27 mouse cellular contexts compared by ENCODE assay signal in the genomic region with DNA sequence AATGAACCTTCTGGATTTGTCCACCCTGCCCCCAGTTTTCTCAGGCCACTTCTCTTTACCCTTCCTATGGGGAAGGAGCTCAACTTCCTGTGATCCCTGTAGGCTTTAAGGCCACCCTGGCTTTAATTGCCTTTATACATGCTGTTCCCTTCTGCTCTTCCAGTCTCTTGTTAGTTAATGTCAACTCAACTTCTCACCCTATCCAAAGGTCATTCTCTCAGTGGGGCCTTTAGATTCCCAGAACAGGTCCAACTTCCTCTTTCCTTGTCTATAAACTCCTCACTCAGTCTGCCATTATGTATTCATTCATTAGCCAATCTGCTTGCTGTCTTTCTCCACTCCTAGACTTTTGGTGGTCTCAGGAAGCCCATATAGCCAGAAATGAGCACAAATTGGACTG. TPM values are rescaled to one million over a fixed set of nuclear protein-coding genes. Genes with fewer than 3 reads are reported as not detected.
DNase-seq lines count a peak whose midpoint lies in the region; ATAC-seq and TF ChIP-seq lines count a peak whose summit lies in the region.
"Had no signal": no experiment of that assay in that cellular context is flagged by ENCODE, and none has a peak within 500 bp of the region (broad histone marks: within the 10 kb centered on the region; RNA-seq: fewer than 3 reads in every experiment).

No protein-coding gene starts in this region.

- no peak for TF ChIP-seq EP300 in stomach, postnatal 0 days (optimal IDR thresholded peaks at IDR 0.05)

- H3K4me1 ChIP-seq in lung, embryonic 15.5 days = peaks cover 16% of the 10 kb centered on the region; the same call in 1 of the 2 replicates
- H3K4me1 ChIP-seq in intestine, embryonic 14.5 days (replicated peaks; ENCODE audit: control insufficient read depth, insufficient read depth, low read length) = no peaks in the 10 kb centered on the region
- H3K4me1 ChIP-seq in intestine, postnatal 0 days (replicated peaks; ENCODE audit: control insufficient read depth, insufficient read depth, low read length) = peaks cover 13% of the 10 kb centered on the region; the same call in 1 of the 2 replicates
- no peaks in the 10 kb centered on the region for H3K4me1 ChIP-seq in stomach, postnatal 0 days (replicated peaks; ENCODE audit: control insufficient read depth, insufficient read depth)
- H3K4me1 ChIP-seq: hindbrain, embryonic 13.5 days; midbrain, embryonic 13.5 days; neural tube, embryonic 13.5 days had no signal

- no peak overlapping the region for H3K9ac ChIP-seq in lung, embryonic 15.5 days
- no peak overlapping the region for H3K9ac ChIP-seq in intestine, embryonic 14.5 days (ENCODE audit: low read length)
- no peak overlapping the region for H3K9ac ChIP-seq in intestine, postnatal 0 days (ENCODE audit: low read depth, low read length)
- no peak overlapping the region for H3K9ac ChIP-seq in stomach, postnatal 0 days (ENCODE audit: low read length)
- H3K9ac ChIP-seq: embryonic facial prominence, embryonic 12.5 days; hindbrain, embryonic 13.5 days; midbrain, embryonic 13.5 days; neural tube, embryonic 13.5 days had no signal

- no peak for TF ChIP-seq CTCF in intestine, postnatal 0 days (IDR thresholded peaks at IDR 0.05; ENCODE audit: low read depth)
- no peak for TF ChIP-seq CTCF in stomach, postnatal 0 days (IDR thresholded peaks at IDR 0.05; ENCODE audit: low read depth)

- no peak for ATAC-seq in lung, embryonic 15.5 days (ENCODE audit: borderline replicate concordance, extremely low read depth, low FRiP score, low TSS enrichment)
- ATAC-seq in intestine, embryonic 14.5 days (replicated peaks; ENCODE audit: low FRiP score, low TSS enrichment, low read depth) = 0 out of 2 replicates have a peak, but pooled peaks have one; percentile 38
- peak; percentile 84 for ATAC-seq in intestine, postnatal 0 days
- peak; percentile 69 for ATAC-seq in stomach, postnatal 0 days (ENCODE audit: low FRiP score, low TSS enrichment)
- ATAC-seq: forebrain, embryonic 14.5 days; midbrain, embryonic 13.5 days had no signal

- no peaks in the 10 kb centered on the region for H3K27me3 ChIP-seq in lung, embryonic 15.5 days
- no peaks in the 10 kb centered on the region for H3K27me3 ChIP-seq in intestine, embryonic 14.5 days (replicated peaks; ENCODE audit: control insufficient read depth, insufficient read depth, low read length)
- no peaks in the 10 kb centered on the region for H3K27me3 ChIP-seq in intestine, postnatal 0 days (replicated peaks; ENCODE audit: control insufficient read depth, insufficient read depth, low read length)
- H3K27me3 ChIP-seq in stomach, postnatal 0 days (ENCODE audit: control insufficient read depth, insufficient read depth, low read length) = no peaks in the 10 kb centered on the region
- H3K27me3 ChIP-seq: embryonic facial prominence, embryonic 12.5 days; hindbrain, embryonic 13.5 days; midbrain, embryonic 13.5 days; neural tube, embryonic 13.5 days had no signal

- H3K4me2 ChIP-seq in lung, embryonic 15.5 days = no peak overlapping the region
- no peak overlapping the region for H3K4me2 ChIP-seq in intestine, embryonic 14.5 days (ENCODE audit: low read length)
- no peak overlapping the region for H3K4me2 ChIP-seq in intestine, postnatal 0 days (replicated peaks; ENCODE audit: low read depth)
- H3K4me2 ChIP-seq in stomach, postnatal 0 days (replicated peaks; ENCODE audit: low read depth) = no peak overlapping the region
- H3K4me2 ChIP-seq: embryonic facial prominence, embryonic 12.5 days; heart, embryonic 11.5 days; hindbrain, embryonic 13.5 days; midbrain, embryonic 13.5 days; neural tube, embryonic 13.5 days had no signal

- no peaks in the 10 kb centered on the region for H3K9me3 ChIP-seq in lung, embryonic 15.5 days
- no peaks in the 10 kb centered on the region for H3K9me3 ChIP-seq in intestine, embryonic 14.5 days (ENCODE audit: control insufficient read depth, low read length)
- H3K9me3 ChIP-seq in intestine, postnatal 0 days (ENCODE audit: control insufficient read depth) = no peaks in the 10 kb centered on the region
- no peaks in the 10 kb centered on the region for H3K9me3 ChIP-seq in stomach, postnatal 0 days (ENCODE audit: control insufficient read depth, low read length)
- H3K9me3 ChIP-seq: embryonic facial prominence, embryonic 12.5 days; hindbrain, embryonic 13.5 days; midbrain, embryonic 13.5 days; neural tube, embryonic 13.5 days had no signal

- no peak for DNase-seq in lung, postnatal 25 days (ENCODE audit: low spot score)
- no peak for DNase-seq in intestine, embryonic 14.5 days (ENCODE audit: low spot score)
- no peak for DNase-seq in stomach, postnatal 0 days (ENCODE audit: low spot score)
- no peak for DNase-seq in cerebellum, adult 9-10 months
- DNase-seq in embryo, embryonic 10 days (ENCODE audit: low spot score) = no peak
- DNase-seq: adrenal gland, adult 2 months; B cell, adult 2 months; cerebellum, adult 2 months; cerebellum, postnatal 36 days; embryo, embryonic 11 days; gastrocnemius, postnatal 25 days; heart, adult 18-20 months; heart, postnatal 36 days; kidney, adult 8-10 months; left cerebral cortex, postnatal 4 days; lung, adult 2 months; right cerebral cortex, postnatal 4 days; thymus, postnatal 25 days had no signal

- no peaks in the 10 kb centered on the region for H3K36me3 ChIP-seq in lung, embryonic 15.5 days
- no peaks in the 10 kb centered on the region for H3K36me3 ChIP-seq in intestine, embryonic 14.5 days (ENCODE audit: control insufficient read depth, insufficient read depth, low read length)
- H3K36me3 ChIP-seq in intestine, postnatal 0 days (ENCODE audit: control insufficient read depth, insufficient read depth) = no peaks in the 10 kb centered on the region
- no peaks in the 10 kb centered on the region for H3K36me3 ChIP-seq in stomach, postnatal 0 days (ENCODE audit: control insufficient read depth, insufficient read depth, low read length)
- H3K36me3 ChIP-seq: embryonic facial prominence, embryonic 12.5 days; hindbrain, embryonic 13.5 days; midbrain, embryonic 13.5 days; neural tube, embryonic 13.5 days had no signal

- H3K27ac ChIP-seq in lung, embryonic 15.5 days = peak overlapping the region; percentile 25; the same call in 1 of the 2 replicates
- H3K27ac ChIP-seq in intestine, embryonic 14.5 days (ENCODE audit: low read depth) = no peak overlapping the region
- peak overlapping the region; percentile 60 for H3K27ac ChIP-seq in intestine, postnatal 0 days (ENCODE audit: low read depth, low read length)
- peak overlapping the region; percentile 87 for H3K27ac ChIP-seq in stomach, postnatal 0 days (replicated peaks)
- H3K27ac ChIP-seq: embryonic facial prominence, embryonic 12.5 days; hindbrain, embryonic 13.5 days; macrophage; midbrain, embryonic 13.5 days; neural tube, embryonic 13.5 days had no signal

- no peak overlapping the region for H3K4me3 ChIP-seq in lung, embryonic 15.5 days
- H3K4me3 ChIP-seq in intestine, embryonic 14.5 days (ENCODE audit: low read depth, low read length) = no peak overlapping the region
- H3K4me3 ChIP-seq in intestine, postnatal 0 days (ENCODE audit: low read depth, low read length) = no peak overlapping the region
- no peak overlapping the region for H3K4me3 ChIP-seq in stomach, postnatal 0 days (ENCODE audit: low read depth, low read length)
- H3K4me3 ChIP-seq: embryonic facial prominence, embryonic 12.5 days; hindbrain, embryonic 13.5 days; midbrain, embryonic 13.5 days; neural tube, embryonic 13.5 days had no signal

RNA-seq across cellular contexts. Expression of a gene that starts 40.4 kb away (rescaled TPM):
- polyA plus RNA-seq in lung, embryonic 15.5 days (2015; fragmentation: Nextera tagmentation; extraction: Ambion mirVana) = 5.7 and 5.8 TPM in 2 replicates
- polyA plus RNA-seq in intestine, embryonic 14.5 days (2014; fragmentation: Nextera tagmentation; extraction: Ambion mirVana) = 1.8 TPM in 2 replicates
- polyA plus RNA-seq in intestine, postnatal 0 days (2015; fragmentation: Nextera tagmentation; extraction: Ambion mirVana) = 6.3 and 7.4 TPM in 2 replicates
- polyA plus RNA-seq in stomach, postnatal 0 days (2015; fragmentation: Nextera tagmentation; extraction: Ambion mirVana) = 11.6 and 12.5 TPM in 2 replicates
- polyA plus RNA-seq: macrophage had no signal
